Mouse (Mus musculus): ENCODE data around the gene Elmo3. TPM values are rescaled to one million over a fixed set of nuclear protein-coding genes. Genes with fewer than 3 reads are reported as not detected.
A peak's percentile ranks its signal among the peaks of the same experiment; 100 is the strongest.

Gene Elmo3
- polyA plus RNA-seq, 1 experiment, result not detected

DNA sequence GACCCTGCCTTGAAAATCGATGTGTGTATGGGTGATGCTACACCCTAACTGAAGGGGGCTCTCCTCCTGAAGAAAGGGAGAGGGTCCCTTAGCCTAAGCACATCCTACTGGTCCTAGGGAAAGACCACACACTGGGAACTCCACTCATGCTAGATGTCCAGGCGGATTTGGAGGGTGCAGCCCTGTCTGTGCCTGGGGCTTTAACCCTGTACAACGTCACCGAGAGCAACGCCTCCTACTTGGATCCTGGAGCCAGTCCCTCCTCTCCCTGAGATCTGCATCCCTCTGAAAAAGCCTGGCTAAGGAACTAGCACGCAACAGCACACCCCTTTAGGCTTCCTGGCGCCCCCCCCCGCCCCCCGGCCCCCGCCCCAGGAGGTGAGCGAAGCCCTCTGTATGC is 30.0 kb upstream of the Elmo3 start:
- H3K4me3 ChIP-seq (ENCODE audit: insufficient read depth, low read depth, low read length), result no peak overlapping the region
- peaks cover 22% of the 10 kb centered on the region for H3K4me1 ChIP-seq (ENCODE audit: control insufficient read depth, insufficient read depth, low read length)
- H3K27ac ChIP-seq (ENCODE audit: insufficient read depth, low read depth, low read length), result no peak overlapping the region
- 5% methylated on average over 11 of the region's 11 CpGs for WGBS
- TF ChIP-seq POLR2A (IDR thresholded peaks at IDR 0.05; ENCODE audit: insufficient read depth, low read depth, low read length) (no peak), CTCF (IDR thresholded peaks at IDR 0.05; ENCODE audit: insufficient read depth, low read depth, low read length) (no peak)

DNA sequence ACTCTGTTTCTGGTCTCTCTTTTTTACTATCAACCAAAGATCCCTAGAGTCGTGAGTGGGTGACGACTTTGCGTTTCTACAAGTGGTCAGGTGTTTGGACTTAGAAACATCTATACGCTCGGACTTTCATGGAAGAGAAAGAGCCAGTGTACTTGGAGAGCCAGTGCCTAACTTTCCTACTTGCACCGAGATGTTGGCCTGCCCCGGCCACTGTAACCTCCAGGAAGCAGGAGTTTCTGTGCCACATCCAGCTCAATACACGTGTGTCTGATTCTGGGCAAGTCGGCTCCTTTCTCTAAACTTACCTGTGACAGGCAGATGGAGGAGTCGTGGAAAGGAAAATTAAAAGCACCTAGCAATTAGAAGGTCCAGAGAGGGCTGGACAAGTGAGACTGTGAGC is 29.6 kb upstream of the Elmo3 start, which contains the start of gene Nol3:
Nol3 (plus strand) TSS at position 301 of the 400 bp plus-strand sequence.
- H3K27ac ChIP-seq (ENCODE audit: insufficient read depth, low read depth, low read length), result no peak within 1 kb of the TSS
- TF ChIP-seq POLR2A (IDR thresholded peaks at IDR 0.05; ENCODE audit: insufficient read depth, low read depth, low read length), result no peak
- TF ChIP-seq CTCF (IDR thresholded peaks at IDR 0.05; ENCODE audit: insufficient read depth, low read depth, low read length), result no peak
- H3K4me1 ChIP-seq (ENCODE audit: control insufficient read depth, insufficient read depth, low read length), result peaks cover 17% of the 10 kb centered on the region
- 7% methylated on average over 10 of the region's 10 CpGs for WGBS
- peak within 1 kb of the TSS; percentile 53 for H3K4me3 ChIP-seq (ENCODE audit: insufficient read depth, low read depth, low read length)

- Histone ChIP-seq H3K4me1 (ENCODE audit: control insufficient read depth, insufficient read depth, low read length) (peaks cover 16% of the 10 kb centered on the region), H3K4me3 (ENCODE audit: insufficient read depth, low read depth, low read length) (peak overlapping the region; percentile 53), H3K27ac (ENCODE audit: insufficient read depth, low read depth, low read length) (no peak overlapping the region)
- no peak for TF ChIP-seq POLR2A (IDR thresholded peaks at IDR 0.05; ENCODE audit: insufficient read depth, low read depth, low read length)
- no peak for TF ChIP-seq CTCF (IDR thresholded peaks at IDR 0.05; ENCODE audit: insufficient read depth, low read depth, low read length)
- WGBS, result 4% methylated on average over 30 of the region's 30 CpGs
These were observed 28.9 kb upstream of the Elmo3 start for GRCm38 (mm10) chr8:105276292-105277120.

DNA sequence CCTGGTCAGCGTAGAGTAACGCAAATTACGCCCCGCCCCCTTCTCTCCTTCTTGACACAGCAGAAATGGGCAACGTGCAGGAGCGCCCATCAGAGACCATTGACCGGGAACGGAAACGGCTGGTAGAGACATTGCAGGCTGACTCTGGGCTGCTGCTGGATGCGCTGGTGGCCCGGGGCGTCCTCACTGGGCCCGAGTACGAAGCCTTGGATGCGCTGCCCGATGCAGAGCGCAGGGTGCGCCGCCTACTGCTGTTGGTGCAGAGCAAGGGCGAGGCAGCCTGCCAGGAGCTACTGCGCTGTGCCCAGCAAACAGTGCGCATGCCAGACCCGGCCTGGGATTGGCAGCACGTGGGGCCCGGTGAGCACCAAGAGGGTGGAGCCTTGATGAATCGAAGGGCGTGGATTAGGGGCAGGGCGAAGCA is 26.5 kb upstream of the Elmo3 start:
- H3K27ac ChIP-seq (ENCODE audit: insufficient read depth, low read depth, low read length), result no peak overlapping the region
- 5% methylated on average over 28 of the region's 28 CpGs for WGBS
- no peak for TF ChIP-seq CTCF (IDR thresholded peaks at IDR 0.05; ENCODE audit: insufficient read depth, low read depth, low read length)
- H3K4me1 ChIP-seq (ENCODE audit: control insufficient read depth, insufficient read depth, low read length), result peaks cover 16% of the 10 kb centered on the region
- H3K4me3 ChIP-seq (ENCODE audit: insufficient read depth, low read depth, low read length), result peak overlapping the region; percentile 29

DNA sequence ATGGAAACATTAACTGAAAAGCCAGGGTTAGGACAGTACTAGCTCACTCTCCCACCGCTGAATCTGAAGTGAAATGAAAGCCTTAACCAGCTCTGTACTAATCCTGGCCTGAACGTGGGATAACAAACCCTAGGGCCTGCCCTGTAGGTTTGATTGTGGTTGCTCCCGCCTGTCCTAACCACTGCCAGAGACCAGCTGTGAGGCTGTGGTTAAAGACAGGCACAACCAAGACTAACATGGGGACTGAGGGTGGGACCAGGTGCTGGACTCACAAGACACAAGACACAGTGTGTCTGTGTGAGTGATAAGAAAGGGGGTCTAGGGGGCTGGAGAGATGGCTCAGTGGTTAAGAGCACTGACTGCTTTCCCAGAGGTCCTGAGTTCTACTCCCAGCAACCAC is 24.8 kb upstream of the Elmo3 start:
- 83% methylated on average over 3 of the region's 3 CpGs for WGBS
- no peak for TF ChIP-seq POLR2A (IDR thresholded peaks at IDR 0.05; ENCODE audit: insufficient read depth, low read depth, low read length)
- TF ChIP-seq CTCF (IDR thresholded peaks at IDR 0.05; ENCODE audit: insufficient read depth, low read depth, low read length), result no peak

GRCm38 (mm10) chr8:105281821-105282220 is 23.6 kb upstream of the Elmo3 start:
- WGBS, result 93% methylated on average over 12 of the region's 12 CpGs
- Histone ChIP-seq H3K27ac (ENCODE audit: insufficient read depth, low read depth, low read length) (no peak overlapping the region), H3K4me1 (ENCODE audit: control insufficient read depth, insufficient read depth, low read length) (peaks cover 11% of the 10 kb centered on the region), H3K4me3 (ENCODE audit: insufficient read depth, low read depth, low read length) (no peak overlapping the region)
- TF ChIP-seq POLR2A (IDR thresholded peaks at IDR 0.05; ENCODE audit: insufficient read depth, low read depth, low read length), result no peak
- no peak for TF ChIP-seq CTCF (IDR thresholded peaks at IDR 0.05; ENCODE audit: insufficient read depth, low read depth, low read length)

More for the DNA sequence above, 24.8 kb upstream of the Elmo3 start:
- peaks cover 16% of the 10 kb centered on the region for H3K4me1 ChIP-seq (ENCODE audit: control insufficient read depth, insufficient read depth, low read length)
- no peak overlapping the region for H3K4me3 ChIP-seq (ENCODE audit: insufficient read depth, low read depth, low read length)
- no peak overlapping the region for H3K27ac ChIP-seq (ENCODE audit: insufficient read depth, low read depth, low read length)

DNA sequence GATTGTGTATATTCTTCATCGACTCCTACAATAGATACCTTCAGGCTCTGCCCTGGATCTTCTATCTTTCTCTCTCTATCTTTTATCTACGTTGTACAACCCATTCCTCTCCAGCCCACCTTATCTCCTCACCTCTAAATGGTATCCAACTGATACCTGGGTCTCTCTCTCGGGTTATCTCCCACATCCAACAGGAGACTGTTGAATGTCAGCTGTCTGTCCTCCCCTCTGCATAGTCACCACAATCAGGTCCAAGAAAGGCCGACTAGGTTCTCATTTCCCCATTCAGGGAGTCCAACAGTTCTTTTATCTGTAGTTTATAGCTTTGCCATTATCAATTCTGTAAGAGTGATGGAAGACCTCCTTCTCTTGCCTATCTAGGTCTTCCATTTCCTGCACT is 23.2 kb upstream of the Elmo3 start:
- 95% methylated on average over 4 of the region's 4 CpGs for WGBS
- no peak overlapping the region for H3K4me3 ChIP-seq (ENCODE audit: insufficient read depth, low read depth, low read length)
- H3K4me1 ChIP-seq (ENCODE audit: control insufficient read depth, insufficient read depth, low read length), result peaks cover 11% of the 10 kb centered on the region
- no peak overlapping the region for H3K27ac ChIP-seq (ENCODE audit: insufficient read depth, low read depth, low read length)
- no peak for TF ChIP-seq CTCF (IDR thresholded peaks at IDR 0.05; ENCODE audit: insufficient read depth, low read depth, low read length)
- TF ChIP-seq POLR2A (IDR thresholded peaks at IDR 0.05; ENCODE audit: insufficient read depth, low read depth, low read length), result no peak

- Histone ChIP-seq H3K4me1 (ENCODE audit: control insufficient read depth, insufficient read depth, low read length) (peaks cover 11% of the 10 kb centered on the region), H3K27ac (ENCODE audit: insufficient read depth, low read depth, low read length) (no peak overlapping the region), H3K4me3 (ENCODE audit: insufficient read depth, low read depth, low read length) (no peak overlapping the region)
- TF ChIP-seq POLR2A (IDR thresholded peaks at IDR 0.05; ENCODE audit: insufficient read depth, low read depth, low read length) (no peak), CTCF (IDR thresholded peaks at IDR 0.05; ENCODE audit: insufficient read depth, low read depth, low read length) (peak; percentile 47)
- WGBS, result 49% methylated on average over 23 of the region's 23 CpGs
These were observed 22.3 kb upstream of the Elmo3 start for GRCm38 (mm10) chr8:105283074-105283473.

- no peak overlapping the region for H3K4me3 ChIP-seq (ENCODE audit: insufficient read depth, low read depth, low read length)
- 60% methylated on average over 12 of the region's 12 CpGs for WGBS
- peaks cover 18% of the 10 kb centered on the region for H3K4me1 ChIP-seq (ENCODE audit: control insufficient read depth, insufficient read depth, low read length)
- TF ChIP-seq CTCF (IDR thresholded peaks at IDR 0.05; ENCODE audit: insufficient read depth, low read depth, low read length), result no peak
- no peak for TF ChIP-seq POLR2A (IDR thresholded peaks at IDR 0.05; ENCODE audit: insufficient read depth, low read depth, low read length)
- H3K27ac ChIP-seq (ENCODE audit: insufficient read depth, low read depth, low read length), result no peak overlapping the region
These were observed 19.9 kb upstream of the Elmo3 start for GRCm38 (mm10) chr8:105285514-105285913.

Measured in olfactory bulb, adult 2 months (tissue).